Mouse (Mus musculus) cerebellum, adult (tissue): ENCODE data around the gene H2afy2.

ENCODE experiments used
- ATAC-seq: cut with Nextera tagmentation; 2 replicates; pipeline ENCODE4 v1.9.2; 2017; ENCODE audit warnings: mild to moderate bottlenecking, moderate library complexity, mixed read lengths; ENCODE audit not compliant: insufficient number of reproducible peaks, low FRiP score, low TSS enrichment

The H2afy2 gene

GRCm38 (mm10) chr10:61783621-61784251 lies at the start of gene H2afy2:
H2afy2 (minus strand) TSS chr10:61784147.
- ATAC-seq: peak; percentile 87

GRCm38 (mm10) chr10:61832713-61833112 lies 48.8 kb upstream of the H2afy2 start:
- ATAC-seq: no peak

GRCm38 (mm10) chr10:61831741-61832140 lies 47.8 kb upstream of the H2afy2 start:
- no peak for ATAC-seq

- no peak for ATAC-seq
Observed at GRCm38 (mm10) chr10:61831251-61831650, 47.3 kb upstream of the H2afy2 start.

DNA sequence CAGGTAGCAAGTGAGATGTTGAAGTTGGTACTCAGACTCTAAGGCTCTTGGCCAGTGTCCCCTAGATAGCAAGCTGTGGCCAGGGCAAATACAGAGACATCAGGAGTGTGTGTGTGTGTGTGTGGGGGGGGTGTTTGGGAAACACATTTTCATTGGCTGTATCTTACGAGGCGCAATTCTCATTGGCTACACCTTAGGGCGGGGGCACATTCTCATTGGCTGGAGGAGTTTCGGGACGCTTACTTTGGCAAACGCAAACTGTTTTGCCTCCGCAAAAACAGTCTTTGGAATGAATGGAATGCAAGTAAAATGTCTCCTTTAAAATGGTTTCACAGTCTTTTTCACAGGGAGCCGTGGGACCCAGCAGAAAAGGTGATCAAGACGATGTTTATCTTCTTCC lies 46.9 kb upstream of the H2afy2 start:
- no peak for ATAC-seq

DNA sequence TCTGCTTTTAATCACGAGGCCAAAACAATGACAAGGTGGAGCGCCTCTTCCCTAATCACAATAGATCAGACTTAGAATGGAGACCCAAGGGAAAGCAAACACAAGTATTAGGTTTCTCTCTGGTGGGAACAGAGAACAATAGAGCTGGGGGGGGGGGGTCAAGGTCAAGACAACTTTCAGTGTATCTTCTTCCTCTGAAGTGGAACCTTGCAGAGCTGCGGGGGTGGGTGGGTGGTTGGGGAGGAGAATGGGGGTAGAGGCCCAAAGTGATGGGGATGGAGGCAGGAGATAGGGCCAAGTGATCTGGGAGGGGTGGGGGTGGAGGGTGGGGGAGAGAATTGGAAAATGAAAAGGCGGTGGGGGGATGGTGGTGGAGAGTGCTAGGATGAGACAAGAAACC lies 45.1 kb upstream of the H2afy2 start:
- no peak for ATAC-seq

- ATAC-seq: no peak
Observed at GRCm38 (mm10) chr10:61827950-61828936, 44.3 kb upstream of the H2afy2 start.

GRCm38 (mm10) chr10:61826753-61827435 lies 42.9 kb upstream of the H2afy2 start:
- ATAC-seq: no peak

DNA sequence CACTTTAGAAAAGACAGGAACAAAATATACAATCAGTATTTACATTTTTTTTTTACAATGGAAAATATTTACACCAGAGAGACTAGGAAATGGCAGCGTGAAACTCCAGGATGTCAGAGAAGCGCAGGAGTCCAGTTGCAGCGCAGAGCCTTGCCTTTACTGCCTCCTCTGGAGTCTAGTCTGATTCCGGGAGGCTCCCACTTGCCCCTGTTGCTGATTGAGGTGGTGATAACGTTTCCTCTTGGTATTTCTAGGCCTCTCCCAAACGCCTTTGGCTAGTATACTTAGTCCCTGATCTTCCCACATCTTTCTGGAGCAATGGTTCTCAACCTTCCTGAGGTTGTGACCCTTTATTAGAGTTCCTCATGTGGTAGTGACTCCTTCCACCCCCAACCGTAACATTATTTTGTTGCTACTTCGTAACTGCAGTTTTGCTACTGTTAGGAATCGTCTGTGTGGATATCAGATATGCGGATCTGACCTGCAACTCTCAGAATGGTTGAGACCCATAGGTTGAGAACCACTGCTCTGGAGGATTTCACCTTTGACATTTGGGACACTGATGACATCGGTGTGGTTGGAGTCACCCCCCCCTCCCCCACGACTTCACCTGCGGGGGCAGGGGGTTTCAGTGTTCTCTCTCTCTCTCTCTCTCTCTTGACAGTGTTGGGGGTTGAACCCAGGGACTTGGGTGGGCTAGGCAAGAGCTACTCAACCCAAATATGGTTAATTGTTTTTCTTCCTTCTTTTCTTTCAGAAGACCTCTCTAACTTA lies 42.2 kb upstream of the H2afy2 start:
- ATAC-seq: no peak

- ATAC-seq: no peak
Observed at GRCm38 (mm10) chr10:61825536-61825935, 41.6 kb upstream of the H2afy2 start.

DNA sequence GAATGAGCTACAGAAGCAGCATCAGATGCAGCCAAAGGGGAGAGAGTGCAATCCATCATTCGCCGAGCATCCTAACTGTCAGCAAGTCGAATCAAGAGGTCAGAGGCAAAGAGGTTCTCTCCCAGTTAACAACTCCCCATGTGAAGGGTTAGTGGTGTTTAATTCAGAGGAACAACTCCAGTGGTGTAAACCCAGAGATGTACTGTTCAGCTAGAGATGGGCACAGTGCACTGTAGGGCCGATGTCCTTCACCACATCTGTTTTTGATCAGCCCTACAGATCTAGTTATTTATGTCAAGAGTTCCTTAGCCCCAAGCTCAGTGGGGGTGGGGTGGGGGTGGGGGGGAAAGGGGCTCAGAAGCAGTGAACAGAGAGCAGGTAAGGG lies 39.8 kb upstream of the H2afy2 start:
- ATAC-seq: no peak

- no peak for ATAC-seq
Observed at GRCm38 (mm10) chr10:61822968-61823730, 39.2 kb upstream of the H2afy2 start.

GRCm38 (mm10) chr10:61820050-61820449 lies 36.1 kb upstream of the H2afy2 start:
- ATAC-seq: no peak

DNA sequence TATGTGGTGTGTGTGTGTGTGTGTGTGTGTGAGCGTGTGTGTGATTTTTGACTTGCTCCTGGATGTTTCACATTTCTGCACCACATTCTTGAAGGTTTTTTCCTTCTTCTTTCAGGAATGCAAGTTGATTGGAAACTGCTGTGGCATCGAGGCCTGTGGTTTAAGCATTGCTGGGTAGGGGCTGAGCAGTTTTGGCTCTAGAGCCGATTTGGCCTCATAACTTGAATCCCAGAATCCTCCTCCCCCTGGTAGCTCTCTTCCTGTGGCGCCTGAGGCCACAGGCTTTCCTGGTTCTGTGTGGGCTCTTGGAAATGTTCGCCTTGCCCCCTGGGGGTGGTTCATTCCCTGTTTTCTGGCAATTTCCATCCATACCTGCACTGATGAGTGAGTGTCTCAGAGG lies 28.0 kb upstream of the H2afy2 start:
- ATAC-seq: no peak

DNA sequence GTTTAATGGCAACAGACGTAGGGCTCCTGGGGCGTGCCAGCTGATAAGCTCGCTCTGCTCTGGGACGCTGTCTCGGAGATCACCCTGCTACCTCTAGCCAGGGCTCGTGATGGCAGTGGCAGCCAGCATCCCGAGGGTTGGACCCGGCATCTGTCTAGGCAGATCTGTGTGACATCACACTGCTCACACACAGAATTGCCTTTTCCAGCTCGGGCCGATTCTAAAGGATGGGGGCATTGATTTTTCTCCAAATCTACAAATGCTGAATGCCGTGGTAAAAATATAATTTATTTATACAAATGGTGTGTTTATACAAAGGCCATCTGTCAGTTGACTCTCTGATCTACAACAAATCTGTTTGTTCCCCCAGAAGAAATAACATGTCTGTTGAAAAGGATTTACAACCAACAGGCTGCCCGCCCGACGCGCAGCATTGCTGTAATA lies 14.2 kb upstream of the H2afy2 start:
- no peak for ATAC-seq

DNA sequence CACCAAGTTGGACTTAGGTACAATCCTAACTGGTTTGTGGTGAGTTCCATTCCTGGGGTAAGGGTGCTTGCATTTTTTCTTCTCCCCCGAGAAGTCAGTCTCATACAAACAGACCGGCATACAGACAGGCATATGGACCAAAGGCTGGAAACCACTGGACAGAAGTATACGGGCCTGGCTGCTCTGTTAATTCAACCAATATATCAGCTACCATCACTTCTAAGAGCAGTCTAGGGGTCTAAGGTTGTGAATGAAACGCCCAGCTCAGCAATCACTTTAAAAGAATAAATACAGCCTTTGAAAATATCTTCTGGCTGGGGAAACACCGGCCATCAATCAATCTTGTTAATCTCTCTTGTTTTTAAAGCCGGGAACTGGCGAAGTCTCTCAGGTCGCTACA lies 11.5 kb upstream of the H2afy2 start:
- no peak for ATAC-seq

DNA sequence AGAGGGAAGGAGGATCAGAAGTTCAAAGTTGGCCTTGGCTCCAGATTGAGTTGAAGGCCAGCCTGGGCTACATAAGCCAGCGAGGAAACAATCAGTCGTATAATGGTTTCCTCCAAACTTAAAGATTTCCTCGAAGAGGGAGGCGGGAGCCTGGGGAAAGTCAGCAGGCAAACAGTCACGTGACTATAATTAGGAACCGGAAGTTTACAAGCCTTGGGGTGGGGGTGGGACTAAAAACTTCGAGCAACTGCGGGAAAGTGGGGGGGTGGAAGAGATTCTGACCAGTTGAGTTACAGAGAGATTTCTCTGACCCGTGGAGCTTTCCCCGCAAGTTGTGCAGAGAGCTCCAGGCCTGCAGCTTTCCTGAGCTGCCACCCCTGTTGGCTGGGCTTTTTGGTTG lies 11.0 kb upstream of the H2afy2 start:
- no peak for ATAC-seq

GRCm38 (mm10) chr10:61793015-61793414 lies 9.1 kb upstream of the H2afy2 start:
- ATAC-seq: no peak

GRCm38 (mm10) chr10:61788499-61788898 lies 4.6 kb upstream of the H2afy2 start:
- no peak for ATAC-seq
